In genomic region chr5:151189321-151189720, GRCm38 (mm10) we compare ENCODE assay signal across 8 mouse cellular contexts. TPM values are rescaled to one million over a fixed set of nuclear protein-coding genes. Genes with fewer than 3 reads are reported as not detected.
A peak's percentile ranks its signal among the peaks of the same experiment; 100 is the strongest.
DNase-seq lines count a peak whose midpoint lies in the region; ATAC-seq and TF ChIP-seq lines count a peak whose summit lies in the region.

No protein-coding gene starts in this region.

- peak overlapping the region; percentile 68 for H3K4me3 ChIP-seq in heart, embryonic 10.5 days
- H3K4me3 ChIP-seq in E14TG2a.4 (replicated peaks; ENCODE audit: low read length) = peak overlapping the region; percentile 77
- peak overlapping the region; percentile 76 for H3K4me3 ChIP-seq in heart, postnatal 0 days (ENCODE audit: low read depth, low read length)
- peak overlapping the region; percentile 58 for H3K4me3 ChIP-seq in liver, postnatal 0 days (ENCODE audit: low read depth, low read length)

- H3K27me3 ChIP-seq in heart, embryonic 10.5 days (ENCODE audit: insufficient read depth, poor library complexity, severe bottlenecking) = no peaks in the 10 kb centered on the region
- H3K27me3 ChIP-seq in E14TG2a.4 (ENCODE audit: insufficient read depth, low read length) = peaks cover 43% of the 10 kb centered on the region
- no peaks in the 10 kb centered on the region for H3K27me3 ChIP-seq in heart, postnatal 0 days (ENCODE audit: control insufficient read depth, insufficient read depth, low read length)
- no peaks in the 10 kb centered on the region for H3K27me3 ChIP-seq in liver, postnatal 0 days (ENCODE audit: insufficient read depth, low read length)

- no peak for TF ChIP-seq CTCF in E14TG2a.4 (conservative IDR thresholded peaks at IDR 0.05; ENCODE audit: low read length)
- no peak for TF ChIP-seq CTCF in heart, postnatal 0 days (IDR thresholded peaks at IDR 0.05; ENCODE audit: low read depth)
- TF ChIP-seq CTCF in liver, postnatal 0 days (IDR thresholded peaks at IDR 0.05; ENCODE audit: low read depth) = no peak

- H3K4me2 ChIP-seq in heart, postnatal 0 days (ENCODE audit: low read depth, low read length) = peak overlapping the region; percentile 81
- H3K4me2 ChIP-seq in liver, postnatal 0 days (ENCODE audit: low read depth, low read length) = peak overlapping the region; percentile 76

- H3K9ac ChIP-seq in heart, postnatal 0 days (replicated peaks; ENCODE audit: low read depth, low read length) = peak overlapping the region; percentile 71
- peak overlapping the region; percentile 69 for H3K9ac ChIP-seq in liver, postnatal 0 days (replicated peaks)

- H3K27ac ChIP-seq in heart, embryonic 10.5 days = no peak overlapping the region
- H3K27ac ChIP-seq in heart, postnatal 0 days (ENCODE audit: low read depth) = peak overlapping the region; percentile 68
- H3K27ac ChIP-seq in liver, postnatal 0 days (ENCODE audit: low read depth) = peak overlapping the region; percentile 78

- DNase-seq in heart, embryonic 10.5 days (ENCODE audit: low spot score) = no peak
- DNase-seq in heart, adult 8-10 months (ENCODE audit: low spot score) = no peak
- no peak for DNase-seq in heart, postnatal 0 days (ENCODE audit: low spot score)
- no peak for DNase-seq in liver, postnatal 0 days
- DNase-seq in cerebellum, adult 18-20 months = no peak
- DNase-seq in right cerebral cortex, postnatal 4 days = no peak
- no peak for DNase-seq in left cerebral cortex, postnatal 14 days (ENCODE audit: low spot score in 2 of 2)

- H3K9me3 ChIP-seq in heart, embryonic 10.5 days = no peaks in the 10 kb centered on the region
- H3K9me3 ChIP-seq in E14TG2a.4 (ENCODE audit: low read length) = no peaks in the 10 kb centered on the region
- no peaks in the 10 kb centered on the region for H3K9me3 ChIP-seq in heart, postnatal 0 days (replicated peaks; ENCODE audit: control insufficient read depth, low read length)
- H3K9me3 ChIP-seq in liver, postnatal 0 days (ENCODE audit: low read length) = no peaks in the 10 kb centered on the region

- intact Hi-C loops in left cerebral cortex, postnatal 14 days (cut with DNase I) = no loop called here

- peaks cover 6% of the 10 kb centered on the region; the same call in 1 of the 2 replicates for H3K4me1 ChIP-seq in heart, embryonic 10.5 days
- H3K4me1 ChIP-seq in E14TG2a.4 (replicated peaks; ENCODE audit: low read depth, low read length) = peaks cover 15% of the 10 kb centered on the region; the same call in 1 of the 2 replicates
- H3K4me1 ChIP-seq in heart, postnatal 0 days (ENCODE audit: control insufficient read depth, insufficient read depth) = peaks cover 11% of the 10 kb centered on the region; the same call in 1 of the 2 replicates
- no peaks in the 10 kb centered on the region; the same call in 1 of the 2 replicates for H3K4me1 ChIP-seq in liver, postnatal 0 days (ENCODE audit: insufficient read depth)

- no peaks in the 10 kb centered on the region for H3K36me3 ChIP-seq in heart, embryonic 10.5 days
- no peaks in the 10 kb centered on the region for H3K36me3 ChIP-seq in E14TG2a.4 (ENCODE audit: insufficient read depth, low read length)
- H3K36me3 ChIP-seq in heart, postnatal 0 days (replicated peaks; ENCODE audit: control insufficient read depth, insufficient read depth, low read length) = no peaks in the 10 kb centered on the region
- H3K36me3 ChIP-seq in liver, postnatal 0 days (replicated peaks; ENCODE audit: insufficient read depth, low read length) = no peaks in the 10 kb centered on the region

- WGBS in heart, embryonic 10.5 days = 47% methylated on average over 3 of the region's 3 CpGs
- WGBS in heart, postnatal 0 days = 33% methylated on average over 3 of the region's 3 CpGs
- WGBS in liver, postnatal 0 days (ENCODE audit: insufficient replicate concordance) = 12% methylated on average over 3 of the region's 3 CpGs

- no peak for TF ChIP-seq EP300 in heart, postnatal 0 days (IDR thresholded peaks at IDR 0.05; ENCODE audit: low read depth)
- TF ChIP-seq EP300 in liver, postnatal 0 days (IDR thresholded peaks at IDR 0.05; ENCODE audit: low read depth) = no peak

- no peak for ATAC-seq in heart, postnatal 0 days (ENCODE audit: insufficient read depth, low read depth)
- no peak for ATAC-seq in liver, postnatal 0 days

RNA-seq across cellular contexts. Expression of gene Stard13, which starts 44.3 kb away (rescaled TPM):
- 2.7 and 3.3 TPM in 2 replicates for polyA plus RNA-seq in heart, embryonic 10.5 days (2016; fragmentation: Nextera tagmentation; extraction: Ambion mirVana)
- 10 to 100 TPM; 24.3 to 29.4 (median 27.4) TPM for total RNA-seq in heart, adult 8-10 months (2022)
- total RNA-seq in heart, postnatal 0 days (2014; rRNA removed; ENCODE audit: low replicate concordance) = 10.6 and 11.9 TPM in 2 replicates
- 3.0 and 3.3 TPM in 2 replicates for polyA plus RNA-seq in heart, postnatal 0 days (2015; fragmentation: Nextera tagmentation; extraction: Ambion mirVana)
- polyA plus RNA-seq in liver, postnatal 0 days (2015; fragmentation: Nextera tagmentation; extraction: Ambion mirVana) = 1.0 and 1.1 TPM in 2 replicates
- total RNA-seq in left cerebral cortex, postnatal 14 days (2021) = 10 to 100 TPM; 10.7 to 11.7 TPM
